Mouse (Mus musculus): ENCODE measurements at regions not wholly inside any gene's neighbourhood (a gene's known extent, or its start where the extent isn't known, plus 50 kb on each side); places are given as distances from the start of the nearest gene placed in this dataset.

DNA sequence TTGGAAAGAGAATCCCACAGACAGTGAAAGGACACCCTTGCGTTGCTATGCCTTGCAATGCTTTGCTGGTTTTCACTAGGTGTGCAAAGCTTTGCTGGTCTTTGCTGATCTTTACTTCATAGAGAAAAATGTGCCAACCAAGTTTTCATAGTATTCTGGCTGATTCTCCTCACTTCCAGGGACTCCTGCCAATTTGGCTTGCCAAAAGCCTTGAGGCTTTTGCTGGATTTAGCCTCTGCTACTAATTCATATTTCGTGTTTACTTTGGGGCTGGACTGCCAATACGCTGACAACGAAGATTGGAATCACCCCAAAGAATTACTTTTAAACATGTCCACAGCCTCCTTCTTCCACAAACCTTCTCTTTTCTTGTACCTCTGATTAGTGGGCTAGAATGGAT, 162.2 kb upstream of the Ednrb start:
- H3K27ac ChIP-seq (ENCODE audit: low read depth, low read length): no peak overlapping the region
- no peaks in the 10 kb centered on the region for H3K36me3 ChIP-seq (ENCODE audit: control insufficient read depth, insufficient read depth, low read length)
- no peak overlapping the region for H3K9ac ChIP-seq (ENCODE audit: low read length)
- no peak for ATAC-seq (replicated peaks; ENCODE audit: low FRiP score)
- no peaks in the 10 kb centered on the region for H3K4me1 ChIP-seq (replicated peaks; ENCODE audit: control insufficient read depth, insufficient read depth, low read length)
- no peaks in the 10 kb centered on the region for H3K9me3 ChIP-seq (ENCODE audit: control insufficient read depth, low read length)
- H3K27me3 ChIP-seq (ENCODE audit: control insufficient read depth, insufficient read depth, low read length): no peaks in the 10 kb centered on the region
- 92% methylated on average over 4 of the region's 4 CpGs for WGBS
- H3K4me3 ChIP-seq (ENCODE audit: low read depth, low read length): no peak overlapping the region
- no peak for DNase-seq (ENCODE audit: low spot score)
- no peak overlapping the region for H3K4me2 ChIP-seq (ENCODE audit: low read depth, low read length, severe bottlenecking)

DNA sequence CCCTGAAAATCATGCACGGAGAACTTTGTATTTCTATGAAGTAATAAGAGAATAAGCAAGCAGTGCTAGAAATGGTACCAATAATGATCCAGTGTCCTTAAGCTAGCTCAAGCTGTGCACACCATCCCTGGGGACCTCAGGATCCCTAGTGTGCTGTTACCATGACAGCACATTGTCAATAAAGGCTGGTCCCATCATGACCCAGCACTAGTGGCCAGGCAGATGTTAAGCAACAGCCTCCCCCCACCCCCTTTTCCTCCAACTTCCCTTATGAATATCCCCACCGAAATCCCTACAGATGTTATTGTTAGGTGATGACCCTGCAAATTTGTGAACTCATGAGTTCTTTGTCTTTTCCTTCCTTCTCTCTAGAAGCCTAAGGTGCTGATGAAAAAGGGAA, 160.9 kb upstream of the Ednrb start:
- Histone ChIP-seq H3K27me3 (ENCODE audit: control insufficient read depth, insufficient read depth, low read length) (no peaks in the 10 kb centered on the region), H3K4me3 (ENCODE audit: low read depth, low read length) (no peak overlapping the region), H3K4me1 (replicated peaks; ENCODE audit: control insufficient read depth, insufficient read depth, low read length) (no peaks in the 10 kb centered on the region), H3K9ac (ENCODE audit: low read length) (no peak overlapping the region), H3K4me2 (ENCODE audit: low read depth, low read length, severe bottlenecking) (no peak overlapping the region), H3K36me3 (ENCODE audit: control insufficient read depth, insufficient read depth, low read length) (no peaks in the 10 kb centered on the region), H3K9me3 (ENCODE audit: control insufficient read depth, low read length) (no peaks in the 10 kb centered on the region), H3K27ac (ENCODE audit: low read depth, low read length) (no peak overlapping the region)
- no peak for DNase-seq (ENCODE audit: low spot score)
- ATAC-seq (replicated peaks; ENCODE audit: low FRiP score): no peak
- WGBS: 71% methylated on average over 2 of the region's 2 CpGs

DNA sequence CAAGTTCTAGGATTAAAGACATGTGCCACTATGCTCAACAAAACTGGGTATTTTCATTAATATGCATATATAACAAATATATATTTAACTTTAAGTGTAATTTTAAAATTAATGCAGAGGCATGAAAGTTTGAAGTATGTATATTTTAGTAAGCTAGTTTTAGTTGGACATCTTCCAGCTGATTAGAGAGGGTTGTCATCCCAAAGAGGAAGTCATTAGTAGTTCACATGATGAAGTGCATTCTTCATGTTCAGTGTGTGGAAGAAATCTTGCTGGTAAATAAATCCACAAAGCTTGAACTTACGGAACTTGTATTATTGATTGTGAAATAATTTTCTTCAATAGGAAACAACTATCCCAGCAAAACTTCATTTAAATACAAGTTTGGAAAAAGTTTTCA, 158.2 kb upstream of the Ednrb start:
- Histone ChIP-seq H3K36me3 (ENCODE audit: control insufficient read depth, insufficient read depth, low read length) (no peaks in the 10 kb centered on the region), H3K4me3 (ENCODE audit: low read depth, low read length) (no peak overlapping the region), H3K9ac (ENCODE audit: low read length) (no peak overlapping the region), H3K27ac (ENCODE audit: low read depth, low read length) (no peak overlapping the region), H3K27me3 (ENCODE audit: control insufficient read depth, insufficient read depth, low read length) (no peaks in the 10 kb centered on the region), H3K9me3 (ENCODE audit: control insufficient read depth, low read length) (no peaks in the 10 kb centered on the region), H3K4me2 (ENCODE audit: low read depth, low read length, severe bottlenecking) (no peak overlapping the region), H3K4me1 (replicated peaks; ENCODE audit: control insufficient read depth, insufficient read depth, low read length) (no peaks in the 10 kb centered on the region)
- ATAC-seq (replicated peaks; ENCODE audit: low FRiP score) (no peak), DNase-seq (ENCODE audit: low spot score) (no peak)
- WGBS: 57% methylated on average over 1 of the region's 1 CpGs

DNA sequence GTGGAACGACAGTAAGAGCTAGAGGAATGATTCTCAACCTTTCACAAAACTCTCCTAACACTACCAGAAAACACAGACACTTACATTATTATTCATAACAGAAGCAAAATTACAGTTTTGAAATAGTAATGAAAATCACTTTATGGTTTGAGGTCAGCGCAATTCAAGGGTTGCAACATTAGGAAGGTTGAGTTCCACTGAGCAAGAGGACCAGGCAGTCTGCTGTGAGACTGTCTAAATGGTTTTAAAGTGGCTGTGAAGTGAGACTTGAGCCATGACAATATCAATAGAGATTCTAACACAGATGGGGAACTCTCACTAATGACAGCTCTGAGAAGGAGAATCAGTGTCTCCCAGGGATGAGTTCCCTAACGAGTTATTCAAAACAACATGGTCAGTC, 146.2 kb upstream of the Ednrb start:
- ATAC-seq (replicated peaks; ENCODE audit: low FRiP score): no peak
- H3K9ac ChIP-seq (ENCODE audit: low read length): no peak overlapping the region

DNA sequence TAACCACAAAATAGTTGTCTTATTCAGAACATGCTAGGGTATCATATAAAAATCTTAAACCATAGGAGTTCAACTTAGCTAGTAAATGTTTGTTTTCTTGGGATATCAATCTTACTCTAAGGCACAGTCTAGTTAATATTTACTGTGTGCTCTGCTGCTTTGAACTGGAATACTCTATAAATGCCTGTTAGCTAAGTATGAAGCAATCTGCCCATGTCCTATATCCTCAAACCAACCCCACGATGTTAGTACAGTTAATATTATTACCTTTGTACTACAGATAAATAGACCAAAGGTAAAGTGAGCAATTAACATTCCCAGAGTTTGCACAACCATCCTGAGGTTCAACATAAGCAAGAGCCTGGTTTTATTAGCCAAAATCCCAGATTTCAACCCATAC, 145.7 kb upstream of the Ednrb start:
- 96% methylated on average over 1 of the region's 1 CpGs for WGBS
- ATAC-seq (replicated peaks; ENCODE audit: low FRiP score): no peak

More for the DNA sequence above, 146.2 kb upstream of the Ednrb start:
- no peak overlapping the region for H3K27ac ChIP-seq (ENCODE audit: low read depth, low read length)
- no peaks in the 10 kb centered on the region for H3K9me3 ChIP-seq (ENCODE audit: control insufficient read depth, low read length)
- H3K36me3 ChIP-seq (ENCODE audit: control insufficient read depth, insufficient read depth, low read length): no peaks in the 10 kb centered on the region
- WGBS: 85% methylated on average over 3 of the region's 3 CpGs
- H3K27me3 ChIP-seq (ENCODE audit: control insufficient read depth, insufficient read depth, low read length): no peaks in the 10 kb centered on the region
- H3K4me1 ChIP-seq (replicated peaks; ENCODE audit: control insufficient read depth, insufficient read depth, low read length): no peaks in the 10 kb centered on the region
- no peak overlapping the region for H3K4me2 ChIP-seq (ENCODE audit: low read depth, low read length, severe bottlenecking)
- H3K4me3 ChIP-seq (ENCODE audit: low read depth, low read length): no peak overlapping the region
- DNase-seq (ENCODE audit: low spot score): no peak

DNA sequence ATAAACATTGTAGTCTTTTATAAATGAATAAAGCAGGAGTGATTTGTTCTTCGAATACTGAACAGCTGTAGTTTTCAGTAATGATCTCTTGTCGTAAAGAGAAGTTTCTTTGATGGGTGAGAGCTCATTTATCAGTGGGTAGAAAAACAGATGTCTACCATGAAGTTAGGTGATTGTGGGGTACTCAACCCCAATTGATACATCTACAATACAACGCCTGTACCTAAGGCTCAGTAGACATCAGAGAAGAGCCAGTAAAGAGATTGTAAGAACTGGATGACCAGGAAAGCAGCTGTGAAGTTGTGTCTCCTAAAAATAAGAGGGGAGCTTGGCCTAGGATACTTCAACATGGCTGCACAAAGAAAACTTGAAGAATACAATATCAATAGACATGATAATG, 143.1 kb upstream of the Ednrb start:
- DNase-seq (ENCODE audit: low spot score): no peak
- no peak for ATAC-seq (replicated peaks; ENCODE audit: low FRiP score)
- Histone ChIP-seq H3K9me3 (ENCODE audit: control insufficient read depth, low read length) (no peaks in the 10 kb centered on the region), H3K36me3 (ENCODE audit: control insufficient read depth, insufficient read depth, low read length) (no peaks in the 10 kb centered on the region), H3K4me1 (replicated peaks; ENCODE audit: control insufficient read depth, insufficient read depth, low read length) (no peaks in the 10 kb centered on the region), H3K27me3 (ENCODE audit: control insufficient read depth, insufficient read depth, low read length) (no peaks in the 10 kb centered on the region), H3K27ac (ENCODE audit: low read depth, low read length) (no peak overlapping the region), H3K9ac (ENCODE audit: low read length) (no peak overlapping the region), H3K4me3 (ENCODE audit: low read depth, low read length) (no peak overlapping the region), H3K4me2 (ENCODE audit: low read depth, low read length, severe bottlenecking) (no peak overlapping the region)
- WGBS: 63% methylated on average over 3 of the region's 3 CpGs

More for the DNA sequence above, 145.7 kb upstream of the Ednrb start:
- Histone ChIP-seq H3K4me1 (replicated peaks; ENCODE audit: control insufficient read depth, insufficient read depth, low read length) (no peaks in the 10 kb centered on the region), H3K4me2 (ENCODE audit: low read depth, low read length, severe bottlenecking) (no peak overlapping the region), H3K27me3 (ENCODE audit: control insufficient read depth, insufficient read depth, low read length) (no peaks in the 10 kb centered on the region), H3K9me3 (ENCODE audit: control insufficient read depth, low read length) (no peaks in the 10 kb centered on the region), H3K36me3 (ENCODE audit: control insufficient read depth, insufficient read depth, low read length) (no peaks in the 10 kb centered on the region), H3K4me3 (ENCODE audit: low read depth, low read length) (no peak overlapping the region), H3K27ac (ENCODE audit: low read depth, low read length) (no peak overlapping the region), H3K9ac (ENCODE audit: low read length) (no peak overlapping the region)
- DNase-seq (ENCODE audit: low spot score): no peak

DNA sequence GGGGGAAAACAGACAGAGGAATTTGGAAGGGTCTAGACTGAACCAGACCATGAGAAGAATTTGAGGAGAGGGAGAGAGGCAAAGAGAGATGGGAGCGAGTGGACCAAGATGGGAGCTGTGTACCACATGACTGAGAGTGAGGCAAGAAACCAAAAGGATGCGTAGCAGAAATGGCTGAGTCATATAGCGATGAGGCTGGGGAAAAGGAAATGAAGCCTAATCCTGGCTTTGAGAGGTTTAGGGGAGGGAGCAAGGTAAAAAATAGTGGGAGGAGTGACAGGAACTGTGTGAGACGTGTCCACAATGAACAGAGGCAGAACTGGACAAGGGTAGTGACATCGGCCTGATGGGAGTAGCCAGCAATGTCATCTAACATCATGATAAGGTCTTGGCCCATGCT, 140.1 kb upstream of the Ednrb start:
- H3K36me3 ChIP-seq (ENCODE audit: control insufficient read depth, insufficient read depth, low read length): no peaks in the 10 kb centered on the region
- H3K9ac ChIP-seq (ENCODE audit: low read length): no peak overlapping the region
- ATAC-seq (replicated peaks; ENCODE audit: low FRiP score) (no peak), DNase-seq (ENCODE audit: low spot score) (no peak)
- no peak overlapping the region for H3K27ac ChIP-seq (ENCODE audit: low read depth, low read length)
- H3K4me1 ChIP-seq (replicated peaks; ENCODE audit: control insufficient read depth, insufficient read depth, low read length): no peaks in the 10 kb centered on the region
- H3K4me2 ChIP-seq (ENCODE audit: low read depth, low read length, severe bottlenecking): no peak overlapping the region
- no peaks in the 10 kb centered on the region for H3K9me3 ChIP-seq (ENCODE audit: control insufficient read depth, low read length)
- H3K4me3 ChIP-seq (ENCODE audit: low read depth, low read length): no peak overlapping the region
- WGBS: 93% methylated on average over 5 of the region's 5 CpGs
- no peaks in the 10 kb centered on the region for H3K27me3 ChIP-seq (ENCODE audit: control insufficient read depth, insufficient read depth, low read length)

DNA sequence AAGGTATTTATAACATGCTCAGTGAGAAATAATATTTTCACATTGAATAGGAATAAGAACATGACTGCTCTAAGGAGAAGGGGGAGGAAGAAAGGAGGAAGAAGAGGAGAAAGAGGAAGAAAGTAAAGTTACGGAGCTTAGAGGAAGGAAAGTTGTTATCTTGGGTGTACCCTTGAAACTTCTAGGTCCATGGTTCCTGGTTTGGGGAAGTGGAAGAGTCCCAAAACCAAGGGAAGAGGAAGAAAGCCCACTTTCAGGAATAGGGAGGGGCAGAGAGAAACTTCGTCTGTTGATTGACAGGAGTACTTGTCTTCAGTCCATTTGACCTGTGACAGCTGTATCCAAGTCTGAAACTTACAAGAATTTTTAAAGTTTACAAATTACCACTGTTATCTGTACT, 134.6 kb upstream of the Ednrb start:
- H3K9ac ChIP-seq (ENCODE audit: low read length): no peak overlapping the region
- no peaks in the 10 kb centered on the region for H3K4me1 ChIP-seq (replicated peaks; ENCODE audit: control insufficient read depth, insufficient read depth, low read length)
- H3K36me3 ChIP-seq (ENCODE audit: control insufficient read depth, insufficient read depth, low read length): no peaks in the 10 kb centered on the region
- H3K4me3 ChIP-seq (ENCODE audit: low read depth, low read length): no peak overlapping the region
- no peak for DNase-seq (ENCODE audit: low spot score)
- no peak overlapping the region for H3K27ac ChIP-seq (ENCODE audit: low read depth, low read length)
- no peak overlapping the region for H3K4me2 ChIP-seq (ENCODE audit: low read depth, low read length, severe bottlenecking)
- no peak for ATAC-seq (replicated peaks; ENCODE audit: low FRiP score)
- no peaks in the 10 kb centered on the region for H3K27me3 ChIP-seq (ENCODE audit: control insufficient read depth, insufficient read depth, low read length)
- WGBS: 89% methylated on average over 2 of the region's 2 CpGs
- H3K9me3 ChIP-seq (ENCODE audit: control insufficient read depth, low read length): no peaks in the 10 kb centered on the region

DNA sequence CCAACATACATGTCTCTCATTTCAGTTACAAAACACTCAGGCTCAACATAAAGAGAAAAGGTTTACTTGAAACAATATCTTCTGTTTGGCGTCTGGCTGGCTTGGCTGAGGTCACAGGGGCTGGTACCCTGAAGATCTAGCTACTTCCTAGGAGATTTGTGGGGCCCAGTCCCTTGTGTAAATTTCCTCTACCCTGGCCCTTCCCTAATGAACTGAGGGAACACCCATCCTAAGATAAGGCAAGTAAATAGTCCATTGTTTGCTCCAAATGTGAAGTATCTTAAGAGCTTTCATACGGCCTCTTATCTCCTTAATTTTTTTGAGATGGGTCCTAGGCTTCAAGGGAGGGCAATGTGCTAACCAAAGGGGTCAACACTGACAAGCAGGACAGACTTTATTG, 133.6 kb upstream of the Ednrb start:
- H3K4me1 ChIP-seq (replicated peaks; ENCODE audit: control insufficient read depth, insufficient read depth, low read length): no peaks in the 10 kb centered on the region
- ATAC-seq (replicated peaks; ENCODE audit: low FRiP score) (no peak), DNase-seq (ENCODE audit: low spot score) (no peak)
- no peak overlapping the region for H3K4me2 ChIP-seq (ENCODE audit: low read depth, low read length, severe bottlenecking)
- no peak overlapping the region for H3K9ac ChIP-seq (ENCODE audit: low read length)
- H3K4me3 ChIP-seq (ENCODE audit: low read depth, low read length): no peak overlapping the region
- no peaks in the 10 kb centered on the region for H3K36me3 ChIP-seq (ENCODE audit: control insufficient read depth, insufficient read depth, low read length)
- no peaks in the 10 kb centered on the region for H3K27me3 ChIP-seq (ENCODE audit: control insufficient read depth, insufficient read depth, low read length)
- no peak overlapping the region for H3K27ac ChIP-seq (ENCODE audit: low read depth, low read length)
- 65% methylated on average over 2 of the region's 2 CpGs for WGBS
- H3K9me3 ChIP-seq (ENCODE audit: control insufficient read depth, low read length): no peaks in the 10 kb centered on the region

Data from forebrain, embryonic 11.5 days (tissue).